21 mouse cellular contexts compared by ENCODE assay signal in genomic region chr11:49872779-49873178, GRCm38 (mm10). TPM values are rescaled to one million over a fixed set of nuclear protein-coding genes. Genes with fewer than 3 reads are reported as not detected.
DNase-seq lines count a peak whose midpoint lies in the region; ATAC-seq lines count a peak whose summit lies in the region.
"Had no signal": no experiment of that assay in that cellular context is flagged by ENCODE, and none has a peak within 500 bp of the region (broad histone marks: within the 10 kb centered on the region; RNA-seq: fewer than 3 reads in every experiment).

No protein-coding gene starts in this region.

- H3K27me3 ChIP-seq in liver, embryonic 11.5 days (replicated peaks; ENCODE audit: control insufficient read depth, insufficient read depth, low read length), result no peaks in the 10 kb centered on the region
- H3K27me3 ChIP-seq: limb, embryonic 13.5 days; lung, embryonic 15.5 days had no signal

- no peaks in the 10 kb centered on the region for H3K9me3 ChIP-seq in liver, embryonic 11.5 days (ENCODE audit: control insufficient read depth, low read length)
- H3K9me3 ChIP-seq: embryonic facial prominence, embryonic 10.5 days; limb, embryonic 13.5 days; lung, embryonic 15.5 days had no signal

- H3K4me1 ChIP-seq in liver, embryonic 11.5 days (replicated peaks; ENCODE audit: control insufficient read depth, insufficient read depth, low read length), result peaks cover 11% of the 10 kb centered on the region; the same call in 1 of the 2 replicates
- H3K4me1 ChIP-seq: embryonic facial prominence, embryonic 10.5 days had no signal

- H3K27ac ChIP-seq in liver, embryonic 11.5 days (ENCODE audit: low read depth, low read length), result peak overlapping the region; percentile 70
- H3K27ac ChIP-seq: embryonic facial prominence, embryonic 10.5 days; kidney, postnatal 0 days; limb, embryonic 13.5 days; lung, embryonic 15.5 days had no signal

- no peak overlapping the region for H3K4me3 ChIP-seq in liver, embryonic 11.5 days (ENCODE audit: low read depth, low read length)
- H3K4me3 ChIP-seq: embryonic facial prominence, embryonic 10.5 days; limb, embryonic 13.5 days; lung, embryonic 15.5 days had no signal

- H3K4me2 ChIP-seq in liver, embryonic 11.5 days, result no peak overlapping the region; the same call in 1 of the 2 replicates
- H3K4me2 ChIP-seq: limb, embryonic 13.5 days; lung, embryonic 15.5 days; midbrain, embryonic 11.5 days had no signal

- peak; percentile 51 for DNase-seq in heart, adult 11 months
- no peak for DNase-seq in heart, adult 9 months (ENCODE audit: low spot score in 2 of 2)
- DNase-seq in MEL-GATA-1-ER (ENCODE audit: extremely low read depth, low read depth), result peak; percentile 56
- no peak for DNase-seq in liver, embryonic 11.5 days (ENCODE audit: low spot score)
- no peak for DNase-seq in cerebellum, adult 11-12 months
- DNase-seq in layer of hippocampus, postnatal 10 days (ENCODE audit: low spot score in 2 of 2), result no peak
- no peak for DNase-seq in gastrocnemius, postnatal 4 days (ENCODE audit: low spot score in 2 of 2)
- DNase-seq: adrenal gland, postnatal 25 days; cerebellum, adult 2 months; cerebellum, postnatal 36 days; kidney, adult 18-20 months; layer of hippocampus, postnatal 36 days; retina, postnatal 1 day; thymus, postnatal 14 days had no signal

- H3K36me3 ChIP-seq in liver, embryonic 11.5 days (ENCODE audit: control insufficient read depth, insufficient read depth, low read length), result peaks cover 17% of the 10 kb centered on the region; the same call in 1 of the 2 replicates

- H3K9ac ChIP-seq in liver, embryonic 11.5 days (ENCODE audit: low read depth, low read length), result 0 out of 2 replicates have a peak overlapping the region, but pooled peaks have one; percentile 46
- H3K9ac ChIP-seq: limb, embryonic 13.5 days; lung, embryonic 15.5 days had no signal

- 76% methylated on average over 6 of the region's 6 CpGs for WGBS in liver, embryonic 11.5 days

- ATAC-seq in liver, embryonic 11.5 days (replicated peaks; ENCODE audit: low FRiP score), result peak; percentile 94
- ATAC-seq in megakaryocyte progenitor cell, adult 5-6 weeks (replicated peaks; ENCODE audit: poor library complexity), result peak; percentile 83
- ATAC-seq: CD4-positive, CD25-positive, alpha-beta regulatory T cell, adult 4 months had no signal

RNA-seq across cellular contexts. Expression of gene Mapk9, which starts 26.2 kb away (rescaled TPM):
- 47.5 and 52.3 TPM in 2 replicates for polyA plus RNA-seq in liver, embryonic 11.5 days (2014; fragmentation: Nextera tagmentation; extraction: Ambion mirVana)
- 32.9 and 40.2 TPM in 2 replicates for total RNA-seq in megakaryocyte progenitor cell, adult 5-6 weeks (2015)
- total RNA-seq in megakaryocyte progenitor cell, adult 5-6 weeks (2017), result 31.1 and 56.3 TPM in 2 replicates
- total RNA-seq in layer of hippocampus, postnatal 10 days (2021), result 100 to 1,000 TPM; 151 to 152 TPM
- total RNA-seq in gastrocnemius, postnatal 4 days (2021), result 10 to 100 TPM; 44.6 to 50.8 TPM

RNA-seq across cellular contexts. Expression of gene Rasgef1c, which starts 28.9 kb away (rescaled TPM):
- not detected in 2 replicates for polyA plus RNA-seq in liver, embryonic 11.5 days (2014; fragmentation: Nextera tagmentation; extraction: Ambion mirVana)
- 0.15 and 0.17 TPM in 2 replicates for total RNA-seq in megakaryocyte progenitor cell, adult 5-6 weeks (2015)
- total RNA-seq in megakaryocyte progenitor cell, adult 5-6 weeks (2017), result 0.12 and 0.30 TPM in 2 replicates
- total RNA-seq in layer of hippocampus, postnatal 10 days (2021), result 1 to 10 TPM; 4.0 to 4.7 TPM
- 1 to 10 TPM; 2.3 TPM for total RNA-seq in gastrocnemius, postnatal 4 days (2021)

Comparison
In these comparisons a context has a peak if more than half of its experiments do, and no peak if none do; other contexts are left out.
1. DNase-seq: peak in heart, adult 11 months (single experiment) and MEL-GATA-1-ER (single experiment); none in heart, adult 9 months (0 of 2), liver, embryonic 11.5 days (single experiment), cerebellum, adult 11-12 months (single experiment), layer of hippocampus, postnatal 10 days (0 of 2) and gastrocnemius, postnatal 4 days (0 of 2).